Mouse (Mus musculus) intestine, embryonic 15.5 days (tissue): ENCODE results near the gene Srgap1. TPM values are rescaled to one million over a fixed set of nuclear protein-coding genes. Genes with fewer than 3 reads are reported as not detected.

Experiments
- ATAC-seq: fragments of 200-750 bp; cut with Nextera tagmentation; 2 replicates; pipeline ENCODE4 v1.8.0; 2017; ENCODE audit warnings: moderate TSS enrichment, moderate library complexity
- H3K27ac ChIP-seq: fragments of 300-500 bp; sonication (generic); 2 replicates; pipeline ENCODE4 v1.5.1; 2015; ENCODE audit warnings: mild to moderate bottlenecking, inconsistent platforms
- H3K27me3 ChIP-seq: fragments of 300-500 bp; sonication (generic); replicated peaks from 2 replicates; pipeline ENCODE4 v1.6.1; 2015; ENCODE audit warnings: inconsistent platforms
- H3K36me3 ChIP-seq: fragments of 300-500 bp; sonication (generic); 2 replicates; pipeline ENCODE4 v1.6.1; 2015; ENCODE audit warnings: inconsistent platforms
- H3K4me1 ChIP-seq: fragments of 300-500 bp; sonication (generic); replicated peaks from 2 replicates; pipeline ENCODE4 v1.6.1; 2015; ENCODE audit warnings: inconsistent platforms
- H3K4me2 ChIP-seq: fragments of 300-500 bp; sonication (generic); replicated peaks from 2 replicates; pipeline ENCODE4 v1.6.1; 2015; ENCODE audit warnings: mild to moderate bottlenecking, inconsistent platforms
- H3K4me3 ChIP-seq: fragments of 300-500 bp; sonication (generic); replicated peaks from 2 replicates; pipeline ENCODE4 v1.5.1; 2015; ENCODE audit warnings: inconsistent platforms
- H3K9ac ChIP-seq: fragments of 300-500 bp; sonication (generic); 2 replicates; pipeline ENCODE4 v1.6.1; 2015; ENCODE audit warnings: inconsistent platforms
- H3K9me3 ChIP-seq: fragments of 300-500 bp; sonication (generic); 2 replicates; pipeline ENCODE4 v1.6.1; 2016; ENCODE audit warnings: inconsistent platforms
- WGBS: fragments of 180-500 bp; shearing (Covaris S2); methylation state at CpG from one replicate; pipeline ENCODE4 v1.1.7; 2015; 5-methylcytosine and 5-hydroxymethylcytosine counted together
- polyA plus RNA-seq: library from polyadenylated mRNA; unstranded; fragments of >200 nt; fragmentation: Nextera tagmentation; extraction: Ambion mirVana; gene quantifications from 2 replicates; pipeline ENCODE4 v1.2.1, GENCODE M21; 2015

The Srgap1 gene
- polyA plus RNA-seq, 1 experiment from 2014 or later = 7.7 TPM

GRCm38 (mm10) chr10:121984887-121985286 is 62.2 kb downstream of the Srgap1 start:
- Histone ChIP-seq H3K4me1 (peaks cover 10% of the 10 kb centered on the region), H3K36me3 (no peaks in the 10 kb centered on the region), H3K9me3 (no peaks in the 10 kb centered on the region), H3K27me3 (no peaks in the 10 kb centered on the region), H3K27ac (no peak overlapping the region), H3K4me3 (no peak overlapping the region), H3K4me2 (no peak overlapping the region), H3K9ac (no peak overlapping the region)
- WGBS = 80% methylated on average over 10 of the region's 10 CpGs
- no peak for ATAC-seq

- no peak overlapping the region for H3K9ac ChIP-seq
- peaks cover 10% of the 10 kb centered on the region for H3K4me1 ChIP-seq
- no peak for ATAC-seq
- H3K27me3 ChIP-seq = no peaks in the 10 kb centered on the region
- no peak overlapping the region for H3K4me3 ChIP-seq
- no peaks in the 10 kb centered on the region for H3K9me3 ChIP-seq
- no peak overlapping the region for H3K27ac ChIP-seq
- WGBS = 45% methylated on average over 10 of the region's 10 CpGs
- H3K4me2 ChIP-seq = no peak overlapping the region
- no peaks in the 10 kb centered on the region for H3K36me3 ChIP-seq
These were observed 63.0 kb downstream of the Srgap1 start for GRCm38 (mm10) chr10:121983993-121984610.

DNA sequence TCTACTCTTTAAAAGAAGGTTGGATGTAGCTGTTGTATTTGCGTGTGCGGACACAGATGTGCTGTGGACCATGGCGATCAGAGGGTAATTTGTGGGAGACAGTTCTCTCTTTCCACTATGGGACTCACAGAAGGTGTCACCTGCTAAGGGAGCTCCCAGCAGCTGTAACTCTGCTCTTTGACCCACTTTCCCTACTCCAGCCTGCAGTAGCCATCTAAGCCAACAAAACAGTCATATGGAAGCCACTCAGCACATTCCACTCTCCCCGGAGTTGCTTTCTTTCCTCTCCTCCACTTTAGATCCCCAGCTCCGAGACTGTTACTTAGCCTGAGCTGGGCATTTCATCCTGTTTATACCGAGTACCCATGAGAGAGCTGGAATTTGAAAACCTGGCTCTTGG is 71.8 kb downstream of the Srgap1 start:
- no peak overlapping the region for H3K9ac ChIP-seq
- 88% methylated on average over 6 of the region's 6 CpGs for WGBS
- H3K4me2 ChIP-seq = no peak overlapping the region
- no peak overlapping the region for H3K4me3 ChIP-seq
- no peak overlapping the region for H3K27ac ChIP-seq
- no peak for ATAC-seq
- H3K9me3 ChIP-seq = no peaks in the 10 kb centered on the region
- H3K27me3 ChIP-seq = no peaks in the 10 kb centered on the region
- H3K36me3 ChIP-seq = no peaks in the 10 kb centered on the region
- peaks cover 6% of the 10 kb centered on the region for H3K4me1 ChIP-seq

- Histone ChIP-seq H3K4me3 (no peak overlapping the region), H3K36me3 (no peaks in the 10 kb centered on the region), H3K4me1 (peaks cover 6% of the 10 kb centered on the region), H3K27me3 (no peaks in the 10 kb centered on the region), H3K9me3 (no peaks in the 10 kb centered on the region), H3K9ac (no peak overlapping the region), H3K4me2 (no peak overlapping the region), H3K27ac (no peak overlapping the region)
- ATAC-seq = no peak
- WGBS = 71% methylated on average over 4 of the region's 4 CpGs
These were observed 72.5 kb downstream of the Srgap1 start for GRCm38 (mm10) chr10:121974591-121974990.

DNA sequence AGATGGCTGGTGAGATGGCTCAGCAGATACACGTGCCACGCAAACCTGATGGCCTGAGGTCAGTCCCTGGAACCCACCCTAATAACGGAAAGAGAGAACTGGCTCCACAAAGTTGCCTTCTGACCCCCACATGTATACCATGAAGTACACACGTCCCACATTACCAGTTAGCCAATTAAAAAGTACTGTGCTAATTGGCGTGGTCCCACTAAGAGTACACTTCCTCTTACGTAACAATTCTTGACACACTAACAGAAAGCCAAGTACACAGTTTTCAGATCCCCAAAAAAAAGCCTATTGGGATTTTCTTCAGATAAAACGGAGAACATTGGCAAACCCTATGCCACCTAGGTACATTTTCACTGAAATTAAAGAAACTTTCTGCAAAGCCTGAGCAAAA is 73.8 kb downstream of the Srgap1 start:
- H3K27ac ChIP-seq = no peak overlapping the region
- H3K4me1 ChIP-seq = peaks cover 13% of the 10 kb centered on the region
- 91% methylated on average over 7 of the region's 7 CpGs for WGBS
- no peaks in the 10 kb centered on the region for H3K27me3 ChIP-seq
- no peak overlapping the region for H3K9ac ChIP-seq
- no peak overlapping the region for H3K4me2 ChIP-seq
- H3K4me3 ChIP-seq = no peak overlapping the region
- ATAC-seq = no peak
- no peaks in the 10 kb centered on the region for H3K36me3 ChIP-seq
- no peaks in the 10 kb centered on the region for H3K9me3 ChIP-seq

DNA sequence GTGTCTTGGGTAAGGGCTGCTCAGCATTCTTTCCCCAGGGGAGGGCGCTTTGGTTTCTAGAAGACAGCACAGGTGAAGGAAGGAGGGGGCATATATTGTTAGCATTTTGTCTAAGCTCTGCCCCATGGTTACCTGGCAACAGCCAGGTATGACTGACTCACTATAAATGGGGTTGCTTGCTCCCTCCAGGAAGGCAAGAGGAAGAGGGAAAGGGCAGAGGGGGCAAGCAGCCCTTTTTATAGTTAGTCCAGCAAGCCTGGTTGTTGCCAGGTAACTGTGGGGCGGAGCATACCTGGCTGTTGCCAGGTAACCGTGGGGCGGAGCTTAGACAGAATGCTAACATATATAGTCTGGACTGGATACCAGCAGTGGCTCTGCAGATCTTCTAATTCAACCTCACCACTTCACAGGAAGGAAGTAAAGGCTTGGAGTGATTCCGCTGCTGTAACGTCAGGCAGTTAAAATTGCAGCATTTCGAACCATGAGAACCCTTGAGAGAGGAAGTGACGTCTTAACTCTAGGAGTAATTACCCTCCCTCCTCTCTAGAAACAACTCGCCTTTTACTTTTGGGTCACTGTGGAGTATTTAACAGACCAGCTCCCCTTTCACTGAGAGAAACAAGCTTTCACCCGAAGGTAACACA is 74.7 kb downstream of the Srgap1 start:
- no peaks in the 10 kb centered on the region for H3K27me3 ChIP-seq
- no peak overlapping the region for H3K4me2 ChIP-seq
- no peak overlapping the region for H3K4me3 ChIP-seq
- peaks cover 20% of the 10 kb centered on the region for H3K4me1 ChIP-seq
- ATAC-seq = peak; percentile 55
- H3K9ac ChIP-seq = no peak overlapping the region
- H3K27ac ChIP-seq = no peak overlapping the region
- WGBS = 68% methylated on average over 10 of the region's 10 CpGs
- no peaks in the 10 kb centered on the region for H3K36me3 ChIP-seq
- H3K9me3 ChIP-seq = no peaks in the 10 kb centered on the region

- Histone ChIP-seq H3K36me3 (no peaks in the 10 kb centered on the region), H3K4me3 (no peak overlapping the region), H3K4me1 (peaks cover 21% of the 10 kb centered on the region), H3K9me3 (no peaks in the 10 kb centered on the region), H3K27me3 (no peaks in the 10 kb centered on the region), H3K4me2 (no peak overlapping the region), H3K9ac (no peak overlapping the region), H3K27ac (no peak overlapping the region)
- WGBS = 67% methylated on average over 8 of the region's 8 CpGs
- ATAC-seq = no peak
These were observed 75.5 kb downstream of the Srgap1 start for GRCm38 (mm10) chr10:121971658-121972057.

GRCm38 (mm10) chr10:121970912-121971311 is 76.2 kb downstream of the Srgap1 start:
- Histone ChIP-seq H3K27ac (no peak overlapping the region), H3K4me2 (no peak overlapping the region), H3K9me3 (no peaks in the 10 kb centered on the region), H3K4me3 (no peak overlapping the region), H3K27me3 (no peaks in the 10 kb centered on the region), H3K9ac (no peak overlapping the region), H3K4me1 (peaks cover 21% of the 10 kb centered on the region), H3K36me3 (no peaks in the 10 kb centered on the region)
- whole genome bisulfite sequencing = 57% methylated on average over 6 of the region's 6 CpGs
- no peak for ATAC-seq

GRCm38 (mm10) chr10:121964114-121964513 is 83.0 kb downstream of the Srgap1 start:
- Histone ChIP-seq H3K4me2 (no peak overlapping the region), H3K4me1 (peaks cover 18% of the 10 kb centered on the region), H3K27ac (no peak overlapping the region), H3K9me3 (no peaks in the 10 kb centered on the region), H3K4me3 (no peak overlapping the region), H3K27me3 (no peaks in the 10 kb centered on the region), H3K9ac (no peak overlapping the region), H3K36me3 (no peaks in the 10 kb centered on the region)
- ATAC-seq = peak; percentile 27
- WGBS = 61% methylated on average over 10 of the region's 10 CpGs

GRCm38 (mm10) chr10:121962053-121962452 is 85.1 kb downstream of the Srgap1 start:
- no peak for ATAC-seq
- Histone ChIP-seq H3K4me2 (no peak overlapping the region), H3K4me1 (0 out of 2 replicates have a peak, but pooled peaks cover 3% of the 10 kb centered on the region), H3K9me3 (no peaks in the 10 kb centered on the region), H3K36me3 (no peaks in the 10 kb centered on the region), H3K9ac (no peak overlapping the region), H3K27ac (no peak overlapping the region), H3K27me3 (no peaks in the 10 kb centered on the region), H3K4me3 (no peak overlapping the region)
- 41% methylated on average over 4 of the region's 4 CpGs for WGBS

DNA sequence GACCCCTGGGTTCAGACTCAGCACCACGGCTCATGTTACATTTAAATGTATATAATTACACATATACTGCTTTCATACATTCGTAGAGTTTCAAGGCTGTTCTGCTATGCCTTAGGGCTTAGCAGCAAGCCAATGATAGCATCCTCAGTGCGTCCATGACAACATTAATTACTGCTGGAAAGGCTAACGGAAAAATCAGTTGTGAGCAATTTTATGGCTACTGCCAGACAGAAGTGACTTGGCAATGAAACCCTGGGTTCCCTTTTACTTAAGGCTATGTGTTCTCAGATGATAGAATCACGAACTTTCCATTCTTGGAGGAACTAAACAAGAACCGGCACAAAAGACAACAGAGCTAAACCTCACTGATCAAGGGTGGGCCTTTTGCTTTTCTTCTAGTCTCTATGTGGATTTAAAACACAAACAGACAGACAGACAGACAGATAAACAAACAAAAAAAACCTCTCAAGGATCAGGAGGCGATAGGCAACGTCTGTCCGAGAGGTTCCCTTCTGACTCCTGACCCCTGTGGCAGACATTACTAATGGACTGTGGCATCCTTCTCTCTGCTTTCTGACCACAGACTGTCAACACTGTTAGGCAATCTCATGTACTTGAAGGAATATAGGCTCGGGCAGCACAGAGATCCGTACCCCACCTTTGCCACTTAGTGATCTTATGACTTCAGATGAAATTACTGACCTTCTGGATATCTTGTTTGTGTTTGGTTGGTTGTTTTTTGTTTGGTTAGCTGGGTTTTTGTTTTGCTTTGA is 85.8 kb downstream of the Srgap1 start:
- Histone ChIP-seq H3K4me2 (no peak overlapping the region), H3K9me3 (no peaks in the 10 kb centered on the region), H3K4me3 (no peak overlapping the region), H3K27ac (no peak overlapping the region), H3K4me1 (peaks cover 7% of the 10 kb centered on the region; the same call in 1 of the 2 replicates), H3K27me3 (no peaks in the 10 kb centered on the region), H3K9ac (no peak overlapping the region), H3K36me3 (no peaks in the 10 kb centered on the region)
- no peak for ATAC-seq
- 50% methylated on average over 11 of the region's 11 CpGs for WGBS

GRCm38 (mm10) chr10:121958741-121959140 is 88.4 kb downstream of the Srgap1 start:
- peaks cover 9% of the 10 kb centered on the region; the same call in 1 of the 2 replicates for H3K4me1 ChIP-seq
- H3K27me3 ChIP-seq = no peaks in the 10 kb centered on the region
- no peak overlapping the region for H3K27ac ChIP-seq
- H3K4me2 ChIP-seq = no peak overlapping the region
- H3K36me3 ChIP-seq = no peaks in the 10 kb centered on the region
- no peak overlapping the region for H3K4me3 ChIP-seq
- H3K9me3 ChIP-seq = no peaks in the 10 kb centered on the region
- no peak for ATAC-seq
- WGBS = 49% methylated on average over 8 of the region's 8 CpGs
- H3K9ac ChIP-seq = no peak overlapping the region
